Mouse (Mus musculus) adrenal gland, adult 18-20 months (tissue): Measurements from ENCODE around the gene Zfp687. TPM values are rescaled to one million over a fixed set of nuclear protein-coding genes. Genes with fewer than 3 reads are reported as not detected.
"Not testable (repeated sequence)": the region's sequence is repeated elsewhere in the genome, so short reads cannot be mapped to it uniquely, and the experiment has no call there.

Source experiments
- DNase-seq, 2 experiments: peaks; one replicate each; pipeline ENCODE4 v3.0.0; 2021 to 2022; ENCODE audit warnings: low spot score in 2 of 2
- long read RNA-seq, 2 experiments: library from polyadenylated mRNA; stranded (forward); transcript quantifications; one replicate each; pipeline ENCODE4 v2.0.0; 2021
- total RNA-seq, 2 experiments: library from RNA; stranded (reverse); gene quantifications; 1 replicate in 1 of 2; 2 replicates in 1 of 2; pipeline ENCODE4 v1.2.3; 2021

Gene Zfp687
- total RNA-seq, result 10 to 100 TPM; 22.7 to 26.1 TPM
- long read RNA-seq, experiment 1, partial matches to known transcripts, result 4 of 6 reads
- long read RNA-seq, experiment 1, other reads (novel, unspliced or antisense), result 2 of 6 reads
- long read RNA-seq, experiment 2, partial matches to known transcripts, result 7 of 10 reads
- long read RNA-seq, experiment 2, other reads (novel, unspliced or antisense), result 3 of 10 reads

DNA sequence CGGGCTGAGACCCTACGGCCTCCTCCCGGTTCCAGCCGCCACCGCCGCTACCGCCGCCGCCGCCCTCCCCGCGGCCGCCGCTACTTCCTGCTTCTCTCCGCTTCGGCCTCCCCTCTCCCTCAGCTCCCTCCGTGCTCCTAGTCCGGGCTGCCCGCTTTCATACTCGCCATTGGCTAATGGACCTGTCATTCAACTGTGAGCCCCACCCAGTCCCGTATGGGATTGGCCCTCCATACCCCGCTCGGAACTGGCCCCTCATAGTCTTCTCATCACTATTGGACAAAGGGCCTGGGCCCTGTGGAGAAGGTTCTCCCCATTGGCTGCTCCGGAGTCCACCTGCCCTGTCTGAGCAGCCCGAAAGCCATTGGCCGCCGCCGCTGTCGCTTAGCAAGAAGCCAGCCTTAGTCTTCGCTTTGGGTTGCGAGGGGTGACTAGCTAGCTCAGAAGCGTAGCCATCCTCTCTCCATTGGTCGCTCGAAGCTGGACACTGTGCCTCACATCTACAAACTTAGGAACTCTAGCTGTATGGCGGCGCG, at the start of gene Zfp687:
Gene Zfp687, minus strand, starts transcription at position 112 of the 536 bp plus-strand sequence.
- peak; percentile 97 to 98 for DNase-seq

DNA sequence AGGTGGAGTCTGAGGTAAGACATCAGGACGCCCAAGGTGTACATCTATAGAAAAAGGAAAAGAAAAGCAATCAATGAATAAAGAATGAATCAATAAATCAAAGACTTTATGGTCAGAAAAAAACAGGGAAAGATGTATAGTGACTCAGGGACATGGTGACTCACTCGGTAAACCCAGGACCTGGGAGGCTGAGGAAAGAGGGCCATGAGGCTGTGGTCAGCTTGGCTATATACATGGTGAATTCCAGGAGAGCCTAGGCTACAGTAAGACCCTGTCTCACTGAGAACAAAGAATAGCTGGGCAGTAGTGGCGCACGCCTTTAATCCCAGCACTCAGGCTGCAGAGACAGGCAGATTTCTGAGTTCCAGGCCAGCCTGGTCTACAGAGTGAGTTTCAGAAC, 48.5 kb upstream of the Zfp687 start:
- DNase-seq, result no peak

DNA sequence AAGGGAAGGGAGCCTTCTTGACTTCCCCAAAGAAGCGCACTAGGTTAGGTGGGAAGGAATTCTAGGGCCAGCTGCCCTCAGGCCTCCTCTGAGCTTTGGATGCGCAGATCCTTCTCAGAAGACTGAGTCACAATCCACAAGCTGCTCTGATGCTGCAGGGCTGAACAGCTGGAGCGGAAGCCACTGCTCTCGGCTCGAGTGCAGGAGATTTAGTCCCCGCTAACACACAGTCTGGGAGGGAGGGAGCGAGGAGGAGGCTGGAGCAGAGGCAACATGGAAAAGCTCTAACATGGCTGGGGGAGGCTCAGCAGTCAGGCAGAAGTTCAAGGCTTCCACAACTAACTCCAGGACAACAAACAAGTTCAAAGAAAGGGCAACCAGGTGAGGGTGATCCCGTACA, 42.8 kb upstream of the Zfp687 start:
- DNase-seq, result no peak

DNA sequence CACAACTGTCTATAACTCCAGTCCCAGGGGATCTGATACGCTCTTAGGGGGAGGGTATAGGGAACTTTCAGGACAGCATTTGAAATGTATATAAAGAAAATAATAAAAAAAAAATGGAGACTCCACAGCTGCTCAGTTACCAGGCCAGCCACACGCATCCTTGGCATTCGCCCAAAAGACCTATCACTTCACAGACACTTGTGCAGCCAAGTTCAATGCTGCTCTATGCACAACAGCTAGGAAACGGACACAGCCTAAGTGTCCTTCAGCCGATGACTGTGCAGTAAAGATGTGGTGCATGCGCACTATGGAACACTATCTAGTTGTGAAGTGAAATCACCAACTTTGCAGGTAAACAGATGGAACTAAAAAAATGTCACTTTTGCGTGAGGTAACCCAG, 41.0 kb upstream of the Zfp687 start:
- no peak for DNase-seq

DNA sequence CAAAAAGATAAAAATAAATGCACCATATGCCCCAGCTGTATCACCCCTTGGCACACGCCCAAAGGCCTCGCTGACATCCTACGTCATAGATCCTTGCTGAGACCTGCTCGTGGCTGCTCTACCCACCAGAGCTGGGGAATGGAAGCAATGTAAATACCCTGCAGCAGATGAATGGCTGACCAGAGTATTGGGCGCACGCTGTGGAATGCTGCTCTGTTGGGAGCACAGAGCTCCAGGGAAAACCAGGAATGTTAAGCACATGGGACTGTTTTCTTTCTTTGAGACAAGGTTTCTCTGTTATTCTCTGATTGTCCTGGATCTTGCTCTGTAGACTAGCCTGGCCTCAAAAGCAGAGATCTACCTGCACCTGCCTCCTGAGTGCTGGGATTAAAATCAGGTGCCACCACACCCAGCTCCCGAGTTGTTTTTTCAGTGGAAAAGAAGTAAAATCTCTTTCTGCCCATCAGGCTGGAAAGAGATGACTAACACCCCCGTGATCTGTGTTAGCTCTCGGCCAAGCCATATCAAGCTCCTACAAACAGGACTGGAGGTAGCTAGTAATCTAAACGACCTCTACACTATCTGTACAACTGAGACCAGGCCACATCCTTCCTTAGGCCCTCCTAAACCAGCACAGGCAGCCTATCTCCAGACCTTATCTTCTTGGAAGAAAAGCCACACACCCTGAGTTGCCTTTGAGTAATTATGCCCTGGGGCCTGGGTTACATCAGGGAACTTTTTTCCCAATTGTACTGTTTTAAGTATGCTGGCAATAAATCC, 39.4 kb upstream of the Zfp687 start:
- no peak for DNase-seq

DNA sequence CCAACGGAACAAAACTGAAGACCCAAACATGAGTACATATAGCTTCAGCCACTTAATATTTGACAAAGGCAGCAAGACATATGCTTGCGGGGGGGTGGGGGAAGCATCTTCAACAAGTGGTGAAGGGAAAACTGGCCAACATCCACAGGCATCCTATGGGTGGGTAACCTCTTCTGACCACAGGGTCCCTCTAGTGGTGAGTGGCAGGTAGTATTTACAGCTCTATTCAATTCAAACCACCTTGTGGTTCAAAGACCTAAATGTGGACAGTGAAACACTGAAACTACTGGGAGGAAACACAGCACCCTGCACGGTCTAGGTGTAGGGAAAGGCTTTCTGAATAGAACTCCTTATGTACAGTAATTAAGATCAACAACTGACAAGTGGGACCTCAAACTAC, 38.5 kb upstream of the Zfp687 start:
- DNase-seq, result no peak

DNA sequence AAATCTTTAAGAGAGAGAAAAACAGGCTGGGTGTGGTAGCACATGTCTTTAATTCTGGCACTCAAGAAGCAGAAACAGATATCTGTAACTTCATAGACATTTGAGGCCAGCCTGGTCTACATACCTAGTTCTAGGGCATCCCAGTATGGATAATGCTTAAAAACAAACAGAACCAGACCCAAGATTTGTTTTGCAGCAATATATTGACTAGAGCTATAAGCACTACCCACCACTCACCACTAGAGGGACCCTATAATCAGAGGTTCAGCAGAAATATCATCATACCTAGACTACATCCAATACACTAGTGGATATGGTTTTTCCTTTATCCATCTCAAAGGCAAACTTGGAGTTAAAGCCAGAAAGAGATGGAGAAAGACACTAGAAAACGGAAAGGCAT, 37.7 kb upstream of the Zfp687 start:
- no peak for DNase-seq

DNA sequence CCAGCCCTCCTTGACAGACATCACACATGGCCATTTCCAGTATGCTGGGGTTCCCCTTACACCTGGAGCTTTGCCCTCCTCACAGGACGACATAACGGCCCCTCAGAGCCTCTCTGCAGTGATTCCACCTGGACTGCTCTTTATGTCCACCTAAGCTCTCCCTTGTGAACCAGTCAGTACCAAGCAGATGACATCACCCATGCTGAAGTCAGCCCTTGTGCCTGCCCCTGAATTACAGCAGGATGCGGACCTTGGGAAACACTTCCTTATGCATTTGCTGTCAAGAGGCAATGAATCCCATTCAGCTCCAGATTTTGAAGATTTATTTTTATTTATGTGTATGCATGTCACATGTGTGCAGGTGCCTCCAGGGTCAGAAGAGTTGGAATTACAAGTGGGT, 32.7 kb upstream of the Zfp687 start:
- no peak for DNase-seq

DNA sequence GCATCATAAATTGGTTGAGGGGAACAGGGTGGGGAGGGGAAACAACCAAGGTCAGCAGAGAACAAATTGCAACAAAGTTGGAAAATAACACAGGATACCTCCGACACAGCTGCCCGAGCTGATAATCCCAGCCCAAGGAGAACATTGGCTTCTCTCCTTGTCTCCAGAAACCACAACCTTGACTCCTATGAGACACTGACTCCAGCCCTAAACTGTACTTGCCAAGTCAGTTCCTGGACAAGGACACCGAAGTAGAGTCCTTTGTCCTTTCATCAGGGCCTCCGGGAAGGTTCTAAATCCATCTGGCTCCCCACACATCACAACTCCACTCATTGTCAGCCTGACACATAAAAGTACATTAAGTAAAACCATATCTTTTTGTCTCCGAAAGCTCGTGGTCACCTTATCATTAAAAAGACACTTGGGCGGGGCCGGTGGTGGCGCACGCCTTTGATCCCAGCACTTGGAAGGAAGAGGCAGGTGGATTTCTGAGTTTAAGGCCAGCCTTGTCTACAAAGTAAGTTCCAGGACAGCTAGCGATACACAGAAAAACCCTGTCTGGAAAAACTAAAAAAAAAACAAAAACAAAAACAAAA, 31.3 kb upstream of the Zfp687 start:
- DNase-seq, result no peak

DNA sequence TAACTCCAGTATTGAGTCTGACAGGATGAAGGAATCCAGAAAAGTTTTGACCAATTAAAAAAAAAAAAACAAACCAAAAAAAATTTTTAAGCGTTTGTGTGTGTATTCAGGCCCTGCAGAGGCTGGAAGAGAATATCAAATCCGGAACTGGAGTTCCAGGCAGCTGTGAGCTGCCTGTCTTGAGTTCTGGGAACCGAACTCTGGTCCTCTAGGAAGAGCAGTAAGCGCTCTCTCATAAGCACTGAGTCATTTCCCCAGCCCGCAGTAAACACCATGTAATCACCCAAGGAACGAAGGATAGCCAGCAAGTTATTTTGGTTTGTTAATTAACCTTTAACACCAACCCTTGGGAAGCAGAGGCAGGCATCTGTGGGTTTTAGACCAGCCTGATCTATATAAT, 28.0 kb upstream of the Zfp687 start:
- no peak for DNase-seq

DNA sequence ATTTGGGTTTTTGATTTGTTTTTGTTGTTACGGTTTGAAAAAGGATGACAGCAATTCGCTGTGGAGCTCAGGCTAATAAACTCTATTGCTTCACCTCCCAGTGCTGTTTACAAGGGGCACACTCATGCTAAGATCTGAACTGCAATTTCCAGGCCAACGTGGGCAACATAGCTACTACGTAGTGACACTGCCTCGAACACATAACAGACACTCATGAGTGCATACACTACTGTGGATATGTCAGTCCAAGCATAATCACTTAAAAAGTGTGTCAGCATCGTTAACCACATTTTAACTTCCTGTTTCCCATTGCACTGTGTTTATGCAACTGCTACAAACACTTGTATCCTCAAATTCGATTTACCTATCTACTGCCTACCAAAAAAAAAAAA, 27.6 kb upstream of the Zfp687 start:
- DNase-seq, result no peak

DNA sequence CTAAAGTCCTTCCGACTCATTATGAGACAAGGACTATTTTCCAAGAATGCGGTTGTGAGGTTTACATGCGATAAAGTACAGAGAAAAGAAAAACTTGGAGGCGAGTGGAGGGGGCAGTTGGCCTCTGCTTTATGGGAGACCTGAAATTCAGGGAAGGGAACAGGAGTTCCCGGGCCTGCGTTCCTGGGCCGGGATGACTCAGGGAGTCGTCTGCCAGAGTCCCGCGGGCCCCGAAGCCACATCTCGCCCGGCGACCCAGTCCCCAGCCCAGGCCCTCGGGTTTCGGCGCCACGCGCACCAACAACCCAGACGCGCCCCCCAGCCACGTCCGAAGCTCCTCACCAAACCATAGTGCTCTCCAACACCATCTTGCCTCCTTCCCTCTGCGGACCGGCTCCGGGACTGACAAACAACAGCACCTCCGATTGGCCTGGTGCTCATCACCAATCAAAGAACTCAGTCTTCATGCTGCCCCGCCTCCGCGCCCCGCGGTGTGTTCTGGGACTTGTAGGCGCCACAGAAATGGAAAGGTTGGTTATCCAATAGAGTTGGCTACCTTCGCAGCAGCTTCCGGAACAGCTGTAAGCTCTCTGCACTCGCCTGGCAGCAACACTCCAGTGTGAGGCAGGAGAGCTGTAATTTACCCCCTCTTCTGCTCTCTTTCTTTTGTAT, 27.1 kb upstream of the Zfp687 start, which contains the start of gene Psmd4:
Gene Psmd4, minus strand, starts transcription at position 449 of the 672 bp plus-strand sequence.
- DNase-seq, result peak; percentile 94 to 95

DNA sequence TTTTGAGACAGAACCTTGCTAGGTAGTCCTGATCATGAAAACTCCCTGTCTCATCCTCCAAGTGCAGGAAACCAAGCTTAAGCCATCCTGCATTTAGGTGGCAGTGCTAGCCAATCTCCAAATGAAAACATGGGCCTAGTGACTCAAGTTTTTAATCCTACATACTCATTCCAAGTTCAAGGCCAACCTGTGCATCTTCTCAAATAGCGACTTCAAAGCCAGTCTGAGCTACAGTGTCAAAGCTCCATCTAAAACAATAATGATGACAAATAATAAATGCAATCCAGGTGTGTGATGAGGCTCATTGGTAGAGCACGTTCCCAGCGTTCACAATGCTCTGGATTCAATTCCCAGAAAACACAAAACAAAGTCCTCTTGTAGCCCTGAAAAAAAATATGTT, 26.4 kb upstream of the Zfp687 start:
- DNase-seq, result no peak

DNA sequence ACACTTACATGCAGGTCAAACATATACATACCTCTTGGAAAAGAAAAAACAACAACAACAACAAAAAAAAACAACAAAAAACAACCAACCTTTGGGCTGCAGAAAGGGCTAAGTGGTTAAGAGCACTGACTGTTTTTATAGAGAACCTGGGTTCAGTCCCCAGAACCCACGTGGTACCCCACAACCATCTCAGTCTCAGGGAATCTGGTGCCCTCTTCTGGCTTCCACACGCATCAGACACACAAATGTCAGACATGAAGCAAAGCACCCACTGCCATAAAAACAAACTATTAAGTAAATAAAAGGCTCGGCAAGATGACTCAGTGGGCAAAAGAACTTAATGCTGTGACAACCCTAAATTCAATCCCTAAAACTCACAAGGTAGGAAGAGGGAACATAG, 14.7 kb upstream of the Zfp687 start:
- DNase-seq, result no peak

DNA sequence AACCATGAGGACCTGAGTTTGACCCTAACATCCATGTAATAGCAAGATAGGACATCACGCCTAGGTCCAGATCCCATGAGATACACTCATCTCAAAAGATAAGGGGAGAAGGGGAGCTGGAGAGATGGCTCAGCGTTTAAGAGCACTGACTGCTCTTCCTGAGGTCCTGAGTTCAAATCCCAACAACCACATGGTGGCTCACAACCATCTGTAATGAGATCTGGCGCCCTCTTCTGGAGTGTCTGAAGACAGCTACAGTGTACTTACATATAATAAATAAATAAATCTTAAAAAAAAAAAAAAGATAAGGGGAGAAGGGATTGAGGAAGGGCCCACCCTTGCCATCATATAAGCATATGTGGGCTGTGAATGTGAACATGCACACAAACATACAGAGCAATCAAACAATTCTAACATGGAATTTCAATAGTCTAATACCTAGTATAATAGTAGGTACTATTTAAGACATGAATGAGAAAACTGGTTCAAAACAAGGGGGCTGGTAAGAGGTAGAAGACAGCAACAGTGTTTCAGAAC, 14.1 kb upstream of the Zfp687 start:
- DNase-seq, result not testable (repeated sequence)

DNA sequence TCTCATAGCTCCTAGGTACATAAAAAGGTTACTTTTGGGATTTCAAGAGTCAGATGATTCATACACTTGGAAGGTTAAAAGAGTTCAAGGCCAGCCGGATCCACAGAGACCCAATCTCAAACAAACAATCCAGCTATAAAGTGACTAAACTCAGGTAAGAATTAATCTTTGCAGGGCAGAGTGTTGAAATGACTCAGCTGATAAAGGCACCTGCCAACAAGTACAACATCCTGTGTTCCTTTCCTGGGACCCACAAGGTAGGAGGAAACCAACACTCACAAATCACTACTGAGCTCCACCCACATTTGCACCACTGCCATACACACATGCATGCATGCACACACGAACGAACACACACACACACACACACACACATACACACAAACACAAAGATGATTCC, 13.4 kb upstream of the Zfp687 start:
- DNase-seq, result no peak

DNA sequence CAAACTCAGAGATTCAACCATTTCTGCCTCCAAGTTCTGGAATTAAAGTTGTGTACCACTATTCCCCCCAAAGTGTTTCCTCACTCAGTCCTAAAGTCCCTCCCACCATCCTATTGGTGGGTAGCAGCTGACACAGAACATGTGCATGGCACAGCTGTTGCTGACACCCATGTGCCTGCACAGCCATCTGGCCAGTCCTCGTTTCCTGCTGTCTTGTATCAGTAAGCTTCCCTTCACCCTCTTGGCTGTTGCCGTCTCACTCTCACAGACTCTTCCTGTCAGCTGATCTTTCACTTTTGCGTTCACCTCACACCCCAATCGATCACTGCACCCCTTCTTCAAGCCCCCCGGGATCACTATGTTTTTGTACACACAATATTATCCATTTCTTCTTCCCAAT, 12.5 kb upstream of the Zfp687 start:
- no peak for DNase-seq

DNA sequence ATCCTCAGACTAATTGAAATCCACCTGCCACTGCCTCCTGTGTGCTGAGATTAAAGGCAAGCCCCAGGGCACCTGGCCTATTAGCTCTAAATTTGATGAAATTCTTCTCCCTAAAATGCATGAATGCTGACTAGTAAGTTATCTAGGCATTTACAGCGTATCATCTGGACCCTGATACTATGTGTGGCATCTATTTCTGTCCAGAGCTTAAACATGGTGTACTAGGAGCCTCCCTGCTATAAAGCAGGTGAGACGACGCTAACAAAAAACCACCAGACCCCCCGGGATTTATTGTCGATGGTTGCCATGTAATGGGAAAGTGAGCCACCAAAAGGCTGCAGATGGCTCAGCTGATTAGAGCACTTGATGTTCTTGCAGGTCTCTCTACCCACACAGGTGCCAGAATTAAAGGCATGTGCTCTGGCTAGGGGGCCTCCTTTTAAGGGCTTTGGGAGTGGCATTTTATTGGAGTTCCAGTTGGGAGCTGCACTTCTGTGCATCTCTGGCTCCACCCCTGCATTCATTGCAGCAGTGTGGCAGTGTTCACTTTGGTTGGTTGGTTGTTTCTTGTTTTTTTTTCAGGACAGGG, 11.9 kb upstream of the Zfp687 start:
- DNase-seq, result no peak

DNA sequence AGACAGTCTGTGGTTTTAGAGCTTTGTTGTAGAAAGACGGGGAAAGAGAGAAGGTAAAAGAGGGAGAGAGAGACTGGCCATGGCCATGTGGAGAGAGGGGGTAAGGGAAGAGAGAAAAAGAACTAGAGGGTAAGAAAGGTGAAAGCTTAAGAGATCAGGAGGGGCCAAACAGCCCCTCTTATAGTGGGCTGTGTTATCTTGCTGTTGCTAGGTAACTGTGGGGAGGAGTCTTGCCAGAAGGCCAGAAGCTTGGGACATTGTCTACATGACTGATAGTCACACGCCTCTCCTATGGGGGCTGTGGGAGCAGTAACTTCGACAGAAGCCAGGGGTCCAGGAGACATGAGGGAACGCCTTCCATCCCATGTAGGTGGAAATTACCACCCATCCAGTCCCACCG, 10.0 kb upstream of the Zfp687 start:
- DNase-seq, result no peak

DNA sequence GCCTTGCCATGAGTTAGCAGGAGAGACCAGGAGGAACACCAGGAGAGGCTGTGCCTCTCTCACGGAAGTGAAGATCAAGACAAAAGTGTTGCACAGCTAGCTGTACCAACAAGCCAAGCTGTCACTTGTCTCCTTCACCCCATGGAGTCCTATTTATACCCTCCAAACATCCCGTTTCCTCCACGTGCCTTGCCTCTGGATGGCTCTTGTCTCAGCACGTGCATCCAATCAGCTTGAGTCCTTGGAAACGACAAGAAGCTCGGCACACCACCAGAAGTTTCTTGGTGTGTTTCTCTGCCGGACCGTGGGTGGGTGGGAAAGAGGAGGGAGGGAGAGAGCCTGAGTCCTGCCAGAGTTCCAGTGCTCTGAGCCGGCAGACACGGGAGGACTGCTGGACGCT, 9.3 kb upstream of the Zfp687 start:
- no peak for DNase-seq

DNA sequence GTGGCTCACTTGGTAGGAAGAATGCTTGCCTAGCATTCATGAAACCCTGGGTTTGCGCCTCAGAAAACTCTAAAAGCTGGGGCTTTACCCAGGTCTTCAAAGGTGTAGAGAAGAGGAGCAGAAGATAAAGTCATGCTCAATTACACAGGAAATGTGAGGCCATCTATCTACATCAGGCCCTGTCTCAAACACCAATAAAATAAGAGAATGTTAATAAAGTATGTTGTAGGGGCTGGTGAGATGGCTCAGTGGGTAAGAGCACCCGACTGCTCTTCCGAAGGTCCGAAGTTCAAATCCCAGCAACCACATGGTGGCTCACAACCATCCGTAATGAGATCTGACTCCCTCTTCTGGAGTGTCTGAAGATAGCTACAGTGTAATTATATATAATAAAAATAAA, 5.7 kb upstream of the Zfp687 start:
- not testable (repeated sequence) for DNase-seq
